Mouse (Mus musculus): ENCODE results near the gene Jam2.

The Jam2 gene

GRCm38 (mm10) chr16:84853492-84853891, 79.6 kb downstream of the Jam2 start:
- DNase-seq (ENCODE audit: low read depth), result no peak

GRCm38 (mm10) chr16:84864656-84865055, 90.7 kb downstream of the Jam2 start:
- no peak for DNase-seq (ENCODE audit: low read depth)

- no peak for DNase-seq (ENCODE audit: low read depth)
Observed at GRCm38 (mm10) chr16:84873805-84874204, 99.9 kb downstream of the Jam2 start.

GRCm38 (mm10) chr16:84875012-84875717, 101.2 kb downstream of the Jam2 start:
- no peak for DNase-seq (ENCODE audit: low read depth)

Data from fibroblast of lung, adult 2 months (primary cell).